Mouse (Mus musculus): ENCODE measurements around the gene 2410131K14Rik.

2410131K14Rik gene

GRCm38 (mm10) chr5:118262418-118262817 is 17.4 kb downstream of the 2410131K14Rik start:
- peak in 1 of 2 experiments; percentile 40 for DNase-seq

GRCm38 (mm10) chr5:118264279-118264678 is 19.3 kb downstream of the 2410131K14Rik start:
- DNase-seq, result no peak

- no peak for DNase-seq
Measured at GRCm38 (mm10) chr5:118265366-118265765, 20.3 kb downstream of the 2410131K14Rik start.

- no peak for DNase-seq
Measured at GRCm38 (mm10) chr5:118266309-118266708, 21.3 kb downstream of the 2410131K14Rik start.

- DNase-seq, result peak; percentile 85 to 91
Measured at GRCm38 (mm10) chr5:118268987-118269386, 24.0 kb downstream of the 2410131K14Rik start.

GRCm38 (mm10) chr5:118271449-118272110 is 26.6 kb downstream of the 2410131K14Rik start:
- no peak for DNase-seq

- DNase-seq, result peak; percentile 37 to 44
Measured at GRCm38 (mm10) chr5:118273446-118273845, 28.4 kb downstream of the 2410131K14Rik start.

GRCm38 (mm10) chr5:118274546-118274945 is 29.5 kb downstream of the 2410131K14Rik start:
- peak; percentile 35 to 64 for DNase-seq

GRCm38 (mm10) chr5:118276281-118276680 is 31.3 kb downstream of the 2410131K14Rik start:
- DNase-seq, result no peak

GRCm38 (mm10) chr5:118276711-118277110 is 31.7 kb downstream of the 2410131K14Rik start:
- DNase-seq, result no peak

GRCm38 (mm10) chr5:118277741-118278495 is 32.9 kb downstream of the 2410131K14Rik start:
- no peak for DNase-seq

- DNase-seq, result no peak
Measured at GRCm38 (mm10) chr5:118291453-118291852, 46.4 kb downstream of the 2410131K14Rik start.

GRCm38 (mm10) chr5:118292476-118292875 is 47.4 kb downstream of the 2410131K14Rik start:
- no peak for DNase-seq

- DNase-seq, result peak; percentile 91 to 95
Measured at GRCm38 (mm10) chr5:118294086-118294864, 49.2 kb downstream of the 2410131K14Rik start.

GRCm38 (mm10) chr5:118294865-118295258 is 49.8 kb downstream of the 2410131K14Rik start:
- DNase-seq, result no peak

GRCm38 (mm10) chr5:118297338-118297746 is 52.3 kb downstream of the 2410131K14Rik start:
- no peak for DNase-seq

GRCm38 (mm10) chr5:118299720-118300400 is 54.8 kb downstream of the 2410131K14Rik start:
- no peak for DNase-seq

GRCm38 (mm10) chr5:118302466-118303155 is 57.6 kb downstream of the 2410131K14Rik start:
- peak; percentile 50 to 69 for DNase-seq

- DNase-seq, result no peak
Measured at GRCm38 (mm10) chr5:118304970-118305618, 60.1 kb downstream of the 2410131K14Rik start.

GRCm38 (mm10) chr5:118310389-118310788 is 65.4 kb downstream of the 2410131K14Rik start:
- DNase-seq, result no peak

- DNase-seq, result no peak
Measured at GRCm38 (mm10) chr5:118311251-118311650, 66.2 kb downstream of the 2410131K14Rik start.

- no peak for DNase-seq
Measured at GRCm38 (mm10) chr5:118313766-118314165, 68.7 kb downstream of the 2410131K14Rik start.
